Mouse (Mus musculus) adrenal gland, adult 8-10 months (tissue): ENCODE data around the gene Rhpn2. TPM values are rescaled to one million over a fixed set of nuclear protein-coding genes. Genes with fewer than 3 reads are reported as not detected.
A peak's percentile ranks its signal among the peaks of the same experiment; 100 is the strongest.

ENCODE experiments used
- DNase-seq: peaks from one replicate; pipeline ENCODE4 v3.0.0; 2022
- total RNA-seq, 4 experiments: library from RNA; stranded (reverse); gene quantifications; 2 replicates each; pipeline ENCODE4 v1.2.4; 2022

The Rhpn2 gene
- total RNA-seq, 4 experiments from 2014 or later = 1.9 to 3.3 (median 2.9) TPM

GRCm38 (mm10) chr7:35395734-35396456, 61.9 kb downstream of the Rhpn2 start:
- no peak for DNase-seq

GRCm38 (mm10) chr7:35396542-35397168, 62.7 kb downstream of the Rhpn2 start, which contains the start of the genes Faap24 and Cep89:
Gene Faap24 (minus strand): TSS chr7:35396836.
Gene Cep89 (plus strand): TSS chr7:35397035.
- DNase-seq = peak; percentile 96

- no peak for DNase-seq
Observed at GRCm38 (mm10) chr7:35401169-35401568, 67.2 kb downstream of the Rhpn2 start.

- DNase-seq = no peak
Observed at GRCm38 (mm10) chr7:35415226-35415625, 81.3 kb downstream of the Rhpn2 start.

- DNase-seq = peak; percentile 23
Observed at GRCm38 (mm10) chr7:35415801-35416653, 82.1 kb downstream of the Rhpn2 start.

- DNase-seq = no peak
Observed at GRCm38 (mm10) chr7:35416654-35416948, 82.6 kb downstream of the Rhpn2 start.

GRCm38 (mm10) chr7:35423071-35423470, 89.1 kb downstream of the Rhpn2 start:
- no peak for DNase-seq

GRCm38 (mm10) chr7:35428146-35428545, 94.2 kb downstream of the Rhpn2 start:
- no peak for DNase-seq

- DNase-seq = no peak
Observed at GRCm38 (mm10) chr7:35435266-35435665, 101.3 kb downstream of the Rhpn2 start.

Other genes starting within 250 kb of the Rhpn2 start
- gene Cebpa, start 214.9 kb upstream of the Rhpn2 start, total RNA-seq = 100 to 1,000 TPM in 2 of 4 experiments, 10 to 100 TPM in 2; 45.2 to 106 (median 92.9) TPM
- gene Slc7a10, start 147.8 kb upstream of the Rhpn2 start, total RNA-seq = 10 to 100 TPM; 12.2 to 29.7 (median 14.9) TPM
- gene Lrp3, start 118.7 kb upstream of the Rhpn2 start, total RNA-seq = 10 to 100 TPM; 21.8 to 24.6 (median 24.3) TPM
- 10 to 100 TPM; 17.8 to 22.9 (median 18.9) TPM for gene Gpatch1, start 15.7 kb upstream of the Rhpn2 start, total RNA-seq
- 1 to 10 TPM; 6.7 to 9.5 (median 7.8) TPM for gene Faap24, start 62.7 kb downstream of the Rhpn2 start, total RNA-seq
- gene Cep89, start 62.9 kb downstream of the Rhpn2 start, total RNA-seq = 10 to 100 TPM; 18.7 to 30.1 (median 22.7) TPM
- gene Slc7a9, start 114.6 kb downstream of the Rhpn2 start, total RNA-seq = not detected
- gene Tdrd12, start 203.6 kb downstream of the Rhpn2 start, total RNA-seq = under 1 TPM in 2 of 4 experiments, not detected in 2; 0.16 to 0.63 TPM
- 10 to 100 TPM; 44.2 to 54.7 (median 49.3) TPM for gene Nudt19, start 222.1 kb downstream of the Rhpn2 start, total RNA-seq